Mouse (Mus musculus) hindbrain, embryonic 15.5 days (tissue): ENCODE measurements around the gene Stard13. TPM values are rescaled to one million over a fixed set of nuclear protein-coding genes. Genes with fewer than 3 reads are reported as not detected.

Source experiments
- ATAC-seq: fragments of 200-750 bp; cut with Nextera tagmentation; 2 replicates; pipeline ENCODE4 v1.8.0; 2017; ENCODE audit warnings: low read depth, moderate number of reproducible peaks, moderate TSS enrichment; ENCODE audit not compliant: low FRiP score
- H3K27ac ChIP-seq: fragments of 300-500 bp; sonication (generic); replicated peaks from 2 replicates; pipeline ENCODE4 v1.5.1; 2015; ENCODE audit warnings: mild to moderate bottlenecking, inconsistent platforms
- H3K27me3 ChIP-seq: fragments of 300-500 bp; sonication (generic); 2 replicates; pipeline ENCODE4 v1.6.1; 2015; ENCODE audit warnings: control low read depth, inconsistent platforms
- H3K36me3 ChIP-seq: fragments of 300-500 bp; sonication (generic); 2 replicates; pipeline ENCODE4 v1.6.1; 2015; ENCODE audit warnings: control low read depth, inconsistent platforms
- H3K4me1 ChIP-seq: fragments of 300-500 bp; sonication (generic); replicated peaks from 2 replicates; pipeline ENCODE4 v1.6.1; 2015; ENCODE audit warnings: control low read depth, inconsistent platforms
- H3K4me2 ChIP-seq: fragments of 300-500 bp; sonication (generic); 2 replicates; pipeline ENCODE4 v1.6.1; 2015; ENCODE audit warnings: moderate library complexity, mild to moderate bottlenecking, inconsistent platforms
- H3K4me3 ChIP-seq: fragments of 300-500 bp; sonication (generic); 2 replicates; pipeline ENCODE4 v1.5.1; 2015; ENCODE audit warnings: mild to moderate bottlenecking, inconsistent platforms
- H3K9ac ChIP-seq: fragments of 300-500 bp; sonication (generic); 2 replicates; pipeline ENCODE4 v1.6.1; 2015; ENCODE audit warnings: inconsistent platforms
- H3K9me3 ChIP-seq: fragments of 300-500 bp; sonication (generic); 2 replicates; pipeline ENCODE4 v1.6.1; 2016; ENCODE audit warnings: control low read depth, inconsistent platforms
- WGBS: fragments of 180-500 bp; shearing (Covaris S2); methylation state at CpG from one replicate; pipeline ENCODE4 v1.1.7; 2015; 5-methylcytosine and 5-hydroxymethylcytosine counted together
- polyA plus RNA-seq: library from polyadenylated mRNA; unstranded; fragments of >200 nt; fragmentation: Nextera tagmentation; extraction: Ambion mirVana; gene quantifications from 2 replicates; pipeline ENCODE4 v1.2.1, GENCODE M21; 2015

The Stard13 gene
- polyA plus RNA-seq, 1 experiment from 2014 or later = 6.2 TPM

DNA sequence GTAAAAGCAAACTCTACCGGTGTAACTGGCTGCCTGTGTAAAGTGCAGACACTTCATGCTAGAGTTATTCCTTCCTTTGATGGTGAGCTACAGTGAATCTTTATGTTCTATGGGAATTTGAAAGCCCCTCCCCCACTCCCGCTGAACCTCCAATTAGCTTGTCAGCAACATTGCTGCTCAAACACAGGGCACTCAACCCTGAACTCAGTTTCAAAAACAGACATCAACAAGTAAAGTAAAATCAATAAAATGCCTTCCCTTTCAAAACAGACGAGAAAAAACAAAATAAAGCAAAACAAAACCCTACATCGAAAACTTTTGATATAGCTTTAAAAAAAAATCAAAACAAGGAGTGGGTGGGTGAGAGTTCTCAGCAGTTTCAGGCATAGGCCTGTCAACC, 79.6 kb downstream of the Stard13 start:
- no peak for ATAC-seq
- no peak overlapping the region for H3K4me2 ChIP-seq
- no peak overlapping the region for H3K4me3 ChIP-seq
- peaks cover 11% of the 10 kb centered on the region; the same call in 1 of the 2 replicates for H3K4me1 ChIP-seq
- H3K27ac ChIP-seq = no peak overlapping the region
- no peaks in the 10 kb centered on the region for H3K36me3 ChIP-seq
- H3K27me3 ChIP-seq = no peaks in the 10 kb centered on the region
- H3K9ac ChIP-seq = no peak overlapping the region
- H3K9me3 ChIP-seq = no peaks in the 10 kb centered on the region
- 80% methylated on average over 4 of the region's 4 CpGs for WGBS

DNA sequence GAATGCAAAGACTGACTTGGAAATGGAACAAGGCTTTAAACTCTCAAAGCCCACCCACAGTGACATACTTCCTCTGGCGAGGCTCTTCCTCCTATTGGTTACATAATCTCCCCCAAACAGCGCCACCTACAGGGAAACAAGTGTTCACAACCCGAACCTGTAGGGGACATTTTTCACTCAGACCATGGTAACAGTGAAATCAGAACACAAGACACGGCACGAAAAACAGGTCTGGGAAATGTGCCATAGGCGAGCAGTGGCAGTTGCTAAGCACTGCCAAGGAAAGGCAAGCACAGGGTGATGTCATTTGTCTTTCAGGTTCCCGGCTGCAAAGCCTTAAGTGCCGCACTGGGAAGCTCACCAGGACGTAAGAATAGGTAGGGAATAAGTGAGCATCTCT, 82.1 kb downstream of the Stard13 start:
- H3K36me3 ChIP-seq = no peaks in the 10 kb centered on the region
- no peak overlapping the region for H3K4me2 ChIP-seq
- 73% methylated on average over 9 of the region's 9 CpGs for WGBS
- peaks cover 12% of the 10 kb centered on the region; the same call in 1 of the 2 replicates for H3K4me1 ChIP-seq
- no peak overlapping the region for H3K9ac ChIP-seq
- no peak for ATAC-seq
- no peak overlapping the region for H3K27ac ChIP-seq
- H3K27me3 ChIP-seq = no peaks in the 10 kb centered on the region
- no peak overlapping the region for H3K4me3 ChIP-seq
- no peaks in the 10 kb centered on the region for H3K9me3 ChIP-seq

DNA sequence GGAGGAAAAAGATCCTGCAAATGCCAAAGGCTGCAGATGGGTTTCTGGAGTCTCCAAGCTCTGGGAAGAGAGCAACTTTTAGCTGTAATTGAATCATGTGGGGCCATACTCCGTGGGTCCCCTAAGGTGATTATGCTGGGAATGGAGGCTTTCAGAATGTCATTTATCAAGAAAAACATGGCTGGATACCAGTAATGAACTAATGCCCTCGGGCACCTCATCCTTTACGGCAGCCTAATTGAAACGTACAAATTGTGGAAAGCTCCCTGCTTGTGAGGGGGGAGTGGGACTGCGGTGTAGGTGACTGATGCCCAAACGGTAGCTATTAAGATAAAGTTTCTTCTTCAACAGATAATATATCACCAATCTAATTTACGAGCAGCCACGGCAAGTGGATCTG, 84.1 kb downstream of the Stard13 start:
- Histone ChIP-seq H3K4me3 (no peak overlapping the region), H3K4me2 (no peak overlapping the region), H3K9ac (no peak overlapping the region), H3K9me3 (no peaks in the 10 kb centered on the region), H3K27ac (no peak overlapping the region), H3K36me3 (no peaks in the 10 kb centered on the region), H3K27me3 (no peaks in the 10 kb centered on the region), H3K4me1 (0 out of 2 replicates have a peak, but pooled peaks cover 7% of the 10 kb centered on the region)
- ATAC-seq = peak; percentile 65; the same call in 1 of the 2 replicates
- WGBS = 43% methylated on average over 8 of the region's 8 CpGs

DNA sequence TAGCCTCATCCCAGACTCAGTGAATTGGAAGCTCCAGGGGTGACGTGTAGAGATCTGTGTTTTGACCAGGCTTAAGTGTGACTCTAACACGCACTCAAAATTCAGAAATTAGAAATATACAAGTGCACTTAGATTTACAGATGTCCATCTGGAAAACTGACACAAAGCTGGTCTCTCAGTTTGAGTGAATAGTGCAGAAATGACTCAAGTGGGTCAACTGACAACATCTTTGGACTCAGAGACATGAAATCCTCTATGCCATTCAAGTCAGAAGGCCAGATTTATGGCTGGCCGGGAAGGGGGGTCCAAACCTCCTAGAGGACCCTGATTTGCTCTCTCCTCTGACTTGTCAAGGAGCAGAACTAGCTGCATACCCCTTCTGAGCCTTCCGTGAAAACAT, 85.6 kb downstream of the Stard13 start:
- H3K4me3 ChIP-seq = no peak overlapping the region
- 96% methylated on average over 4 of the region's 4 CpGs for WGBS
- H3K36me3 ChIP-seq = no peaks in the 10 kb centered on the region
- ATAC-seq = no peak
- no peaks in the 10 kb centered on the region for H3K27me3 ChIP-seq
- H3K4me1 ChIP-seq = peaks cover 15% of the 10 kb centered on the region
- no peak overlapping the region for H3K27ac ChIP-seq
- H3K9me3 ChIP-seq = no peaks in the 10 kb centered on the region
- H3K4me2 ChIP-seq = no peak overlapping the region
- no peak overlapping the region for H3K9ac ChIP-seq

DNA sequence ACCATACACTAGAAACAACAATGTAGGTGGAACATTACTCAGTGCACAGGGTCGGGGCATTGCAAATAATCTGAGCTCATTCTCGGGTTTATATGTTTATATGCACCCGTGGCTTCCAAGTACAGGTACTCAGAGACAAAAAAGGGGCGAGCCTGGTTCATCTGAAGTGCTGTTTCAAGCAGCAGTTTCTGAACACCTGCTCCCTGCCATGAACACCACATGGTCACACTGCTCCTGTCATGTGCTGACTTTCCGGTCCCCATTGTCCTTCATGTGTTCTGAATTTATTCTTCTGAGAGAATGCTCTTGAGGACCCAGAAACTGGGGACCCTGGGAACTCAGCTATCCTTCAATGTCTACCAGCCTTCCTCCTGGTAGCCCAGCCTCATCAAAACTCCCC, 87.8 kb downstream of the Stard13 start:
- H3K4me1 ChIP-seq = peaks cover 28% of the 10 kb centered on the region
- WGBS = 70% methylated on average over 5 of the region's 5 CpGs
- no peak for ATAC-seq

DNA sequence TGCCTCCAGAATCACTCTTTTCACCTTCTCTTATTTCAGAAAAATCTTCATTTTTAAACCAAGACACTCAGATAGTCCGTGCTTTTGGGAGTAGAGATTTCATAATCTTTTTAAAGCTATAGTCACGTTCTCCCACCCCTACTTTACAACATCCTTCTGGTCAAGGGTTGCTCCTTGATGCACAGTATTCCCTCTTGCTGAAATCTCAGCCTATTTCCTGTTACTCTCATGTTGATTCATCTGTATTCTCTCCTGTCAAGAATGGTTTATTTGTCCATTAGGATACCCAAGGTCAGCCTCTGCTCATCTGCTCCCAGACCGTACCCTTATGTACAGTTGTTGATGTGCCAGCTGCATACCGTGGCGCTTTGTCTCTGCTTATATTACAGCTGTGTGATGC, 89.7 kb downstream of the Stard13 start:
- H3K4me1 ChIP-seq = peaks cover 20% of the 10 kb centered on the region
- H3K9me3 ChIP-seq = no peaks in the 10 kb centered on the region
- H3K9ac ChIP-seq = no peak overlapping the region
- 80% methylated on average over 5 of the region's 5 CpGs for WGBS
- no peaks in the 10 kb centered on the region for H3K27me3 ChIP-seq
- no peak for ATAC-seq
- no peak overlapping the region for H3K4me3 ChIP-seq
- H3K36me3 ChIP-seq = no peaks in the 10 kb centered on the region
- no peak overlapping the region for H3K4me2 ChIP-seq
- H3K27ac ChIP-seq = no peak overlapping the region

More for the DNA sequence above, 87.8 kb downstream of the Stard13 start:
- Histone ChIP-seq H3K27me3 (no peaks in the 10 kb centered on the region), H3K4me3 (no peak overlapping the region), H3K36me3 (no peaks in the 10 kb centered on the region), H3K4me2 (no peak overlapping the region), H3K27ac (no peak overlapping the region), H3K9me3 (no peaks in the 10 kb centered on the region), H3K9ac (no peak overlapping the region)

DNA sequence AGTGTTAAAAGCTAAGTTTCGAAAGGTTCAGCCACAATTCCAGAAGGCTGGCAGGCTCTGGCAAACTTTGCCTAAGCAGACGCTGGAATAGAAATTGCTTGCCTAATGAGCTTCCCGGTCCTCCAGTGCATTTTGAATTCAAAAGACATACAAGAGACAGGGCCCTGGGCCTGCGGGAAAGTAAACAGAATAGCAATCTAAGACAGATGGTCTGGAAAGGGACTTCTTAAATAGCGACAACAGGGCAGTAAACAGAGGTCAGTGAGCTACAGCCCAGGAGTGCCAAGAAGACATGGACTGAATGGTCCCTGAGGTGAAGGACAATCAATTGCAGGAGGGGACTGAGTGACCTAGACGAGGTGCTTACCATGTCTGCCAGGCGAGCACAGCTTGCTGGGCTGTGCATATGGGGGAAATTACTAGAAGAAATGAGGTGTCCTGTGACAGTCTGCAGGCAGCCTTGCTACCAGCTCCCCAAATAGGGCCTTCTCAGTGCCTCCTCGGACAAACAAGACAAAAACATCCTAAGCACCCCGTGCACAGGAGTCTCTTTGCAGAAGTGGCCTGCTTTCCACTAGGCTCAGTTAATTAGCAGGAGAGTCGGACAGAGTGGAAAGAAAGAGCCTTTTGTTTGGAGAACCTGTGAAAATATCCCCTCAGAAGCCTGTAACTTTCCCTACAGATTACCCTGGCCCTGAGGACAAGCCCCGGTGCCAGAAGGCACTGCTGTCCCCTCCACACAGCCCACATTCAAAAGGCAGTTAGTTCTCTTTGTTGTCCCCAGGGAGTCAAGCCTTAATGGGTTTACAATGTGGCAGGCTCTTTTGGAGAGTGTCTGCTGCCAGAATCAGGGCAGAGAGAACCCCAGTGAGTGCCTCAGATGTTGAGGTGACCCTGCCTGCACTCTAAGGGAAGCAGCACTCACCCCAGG, 90.7 kb downstream of the Stard13 start:
- H3K9me3 ChIP-seq = no peaks in the 10 kb centered on the region
- no peaks in the 10 kb centered on the region for H3K36me3 ChIP-seq
- no peaks in the 10 kb centered on the region for H3K27me3 ChIP-seq
- H3K9ac ChIP-seq = no peak overlapping the region
- peak; percentile 62; the same call in 1 of the 2 replicates for ATAC-seq
- no peak overlapping the region for H3K4me2 ChIP-seq
- H3K4me3 ChIP-seq = no peak overlapping the region
- H3K4me1 ChIP-seq = peaks cover 20% of the 10 kb centered on the region
- 11% methylated on average over 11 of the region's 11 CpGs for whole genome bisulfite sequencing
- peak overlapping the region; percentile 68 for H3K27ac ChIP-seq

DNA sequence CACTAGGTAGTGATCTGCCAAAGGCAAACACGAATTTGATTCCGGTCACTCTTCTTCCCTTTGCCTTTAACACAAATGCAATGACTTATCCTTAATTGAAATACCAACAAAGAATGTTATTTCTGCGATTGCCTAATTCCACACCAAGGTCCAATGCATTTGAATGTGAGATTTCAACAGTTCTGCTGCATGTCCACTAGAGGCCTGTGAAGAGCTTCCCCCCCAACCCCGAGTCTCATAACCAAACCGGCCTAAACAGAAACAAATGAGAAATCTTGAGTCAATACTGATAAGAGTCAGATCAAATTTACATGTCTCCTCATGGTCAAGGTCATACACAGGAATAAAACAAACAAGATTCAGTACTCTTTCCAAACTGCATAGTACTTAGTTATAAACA, 91.4 kb downstream of the Stard13 start:
- peaks cover 20% of the 10 kb centered on the region for H3K4me1 ChIP-seq
- H3K36me3 ChIP-seq = no peaks in the 10 kb centered on the region
- H3K27me3 ChIP-seq = no peaks in the 10 kb centered on the region
- no peak overlapping the region; the same call in 1 of the 2 replicates for H3K27ac ChIP-seq
- H3K4me2 ChIP-seq = no peak overlapping the region
- no peaks in the 10 kb centered on the region for H3K9me3 ChIP-seq
- H3K9ac ChIP-seq = no peak overlapping the region
- 46% methylated on average over 5 of the region's 5 CpGs for WGBS
- no peak overlapping the region for H3K4me3 ChIP-seq
- ATAC-seq = peak; percentile 62; the same call in 1 of the 2 replicates

DNA sequence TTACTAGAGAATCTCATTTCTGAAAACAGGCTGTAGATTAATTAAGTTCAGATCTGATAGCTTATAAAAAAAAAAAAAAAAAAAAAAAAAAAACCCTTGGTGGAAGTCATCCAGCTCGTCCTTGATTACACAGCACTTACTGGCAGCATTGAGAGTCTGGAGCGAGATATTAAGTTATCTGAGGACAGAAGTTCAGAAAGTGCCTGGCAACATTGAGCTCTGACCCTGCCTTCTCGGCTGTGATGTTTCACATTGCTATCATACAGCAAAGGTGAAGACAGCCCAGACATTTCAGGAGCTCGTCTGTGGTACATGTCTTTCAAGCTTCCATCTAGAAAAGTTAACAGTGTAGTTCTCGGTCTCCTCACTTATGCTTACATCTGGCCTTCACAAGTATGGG, 95.7 kb downstream of the Stard13 start:
- Histone ChIP-seq H3K9ac (no peak overlapping the region), H3K4me1 (peaks cover 11% of the 10 kb centered on the region), H3K36me3 (no peaks in the 10 kb centered on the region), H3K9me3 (no peaks in the 10 kb centered on the region), H3K27me3 (no peaks in the 10 kb centered on the region), H3K4me3 (no peak overlapping the region), H3K4me2 (no peak overlapping the region), H3K27ac (no peak overlapping the region)
- 87% methylated on average over 5 of the region's 5 CpGs for WGBS
- ATAC-seq = no peak

DNA sequence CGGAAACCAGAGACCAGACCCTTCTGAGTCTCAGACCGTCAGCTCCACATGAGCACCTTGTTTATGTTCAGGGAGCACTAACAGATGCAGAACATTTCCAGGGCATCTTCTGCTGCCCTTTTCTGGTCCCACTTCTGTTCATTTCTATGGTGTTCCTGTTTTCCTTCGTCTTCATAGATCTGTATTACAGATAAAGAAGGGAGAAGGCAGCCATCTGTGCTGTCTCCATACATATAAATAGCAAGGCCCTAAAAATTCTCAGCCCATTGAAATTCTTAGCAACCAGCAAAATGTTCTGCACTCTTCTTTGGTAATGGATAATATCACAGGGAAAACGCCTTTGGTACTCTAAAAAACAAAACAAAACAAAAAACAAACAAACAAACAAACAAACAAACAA, 96.3 kb downstream of the Stard13 start:
- no peak overlapping the region for H3K9ac ChIP-seq
- no peak overlapping the region for H3K4me2 ChIP-seq
- H3K36me3 ChIP-seq = no peaks in the 10 kb centered on the region
- no peak overlapping the region for H3K27ac ChIP-seq
- ATAC-seq = no peak
- no peaks in the 10 kb centered on the region for H3K27me3 ChIP-seq
- H3K4me3 ChIP-seq = no peak overlapping the region
- H3K4me1 ChIP-seq = peaks cover 6% of the 10 kb centered on the region; the same call in 1 of the 2 replicates
- WGBS = 85% methylated on average over 4 of the region's 4 CpGs
- no peaks in the 10 kb centered on the region for H3K9me3 ChIP-seq

DNA sequence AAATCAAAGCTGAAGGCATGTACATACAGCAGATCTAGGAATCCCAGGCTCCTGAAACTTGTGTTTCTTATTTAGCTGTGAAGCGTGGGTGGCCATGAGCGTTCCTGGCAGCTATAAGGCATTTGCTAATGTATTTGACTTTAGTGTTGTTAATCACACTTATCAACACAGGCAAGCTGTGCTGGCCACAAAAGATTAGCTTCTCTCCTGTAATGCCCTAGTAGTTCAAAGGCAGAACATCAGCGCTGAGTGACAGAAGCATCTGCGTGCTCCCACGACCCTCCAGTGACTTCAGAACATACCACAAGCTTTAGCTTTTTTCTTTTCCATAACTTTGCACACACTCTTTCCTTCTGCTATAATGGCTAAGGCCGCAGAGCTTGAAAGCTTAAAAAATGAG, 97.7 kb downstream of the Stard13 start:
- no peaks in the 10 kb centered on the region for H3K27me3 ChIP-seq
- no peak for ATAC-seq
- WGBS = 65% methylated on average over 6 of the region's 6 CpGs

DNA sequence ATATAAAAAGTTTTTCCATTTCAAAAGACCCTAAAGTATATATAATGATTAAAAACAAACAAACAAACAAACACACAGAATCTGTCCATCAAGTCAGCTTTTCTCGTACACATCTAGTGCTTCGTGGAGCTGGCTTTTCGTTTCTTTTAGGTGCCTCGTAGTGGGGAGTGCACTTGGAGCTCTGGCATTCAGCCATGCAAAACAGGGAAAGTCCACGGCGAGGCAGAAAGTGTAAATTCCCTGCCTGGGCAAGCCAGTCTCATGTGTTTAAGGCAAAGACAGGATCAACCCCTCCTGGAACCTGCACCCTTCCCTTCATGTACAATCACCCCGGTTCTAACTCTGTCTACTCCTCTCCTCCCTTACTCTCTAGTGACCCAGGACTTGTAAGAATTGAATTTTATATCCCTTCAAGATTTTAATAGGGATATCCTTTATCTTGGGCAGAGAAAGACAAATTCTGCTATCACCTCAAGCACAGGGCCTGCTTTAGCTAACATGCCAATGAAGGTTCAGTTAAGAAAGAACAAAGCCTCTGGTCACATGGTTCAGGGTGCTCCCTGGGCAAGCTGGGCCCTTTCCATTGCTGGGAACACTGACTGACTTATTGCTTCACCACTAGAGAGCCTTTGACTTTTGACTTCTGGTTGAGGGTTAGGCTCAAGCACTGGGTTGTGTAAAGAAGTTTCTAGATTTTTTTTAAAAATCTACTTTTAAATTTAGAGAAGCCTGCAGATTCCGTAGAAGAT, 98.4 kb downstream of the Stard13 start:
- WGBS = 78% methylated on average over 8 of the region's 8 CpGs
- no peak overlapping the region for H3K4me2 ChIP-seq

More for the DNA sequence above, 97.7 kb downstream of the Stard13 start:
- Histone ChIP-seq H3K27ac (no peak overlapping the region), H3K9ac (no peak overlapping the region), H3K4me1 (no peaks in the 10 kb centered on the region), H3K36me3 (no peaks in the 10 kb centered on the region), H3K4me2 (no peak overlapping the region), H3K4me3 (no peak overlapping the region), H3K9me3 (no peaks in the 10 kb centered on the region)

More for the DNA sequence above, 98.4 kb downstream of the Stard13 start:
- Histone ChIP-seq H3K36me3 (no peaks in the 10 kb centered on the region), H3K27ac (no peak overlapping the region), H3K9me3 (no peaks in the 10 kb centered on the region), H3K27me3 (no peaks in the 10 kb centered on the region), H3K4me1 (no peaks in the 10 kb centered on the region), H3K9ac (no peak overlapping the region), H3K4me3 (no peak overlapping the region)
- ATAC-seq = no peak
